Mouse (Mus musculus) MEL (cell line): Measurements from ENCODE around the gene Hoxc9. TPM values are rescaled to one million over a fixed set of nuclear protein-coding genes. Genes with fewer than 3 reads are reported as not detected.

ENCODE experiments used
- DNase-seq: peaks from one replicate; pipeline ENCODE4 v3.0.0; 2011; ENCODE audit warnings: low read depth, low spot score
- H3K27ac ChIP-seq: 2 replicates; pipeline ENCODE4 v1.5.1; 2012; ENCODE audit warnings: low read depth, mild to moderate bottlenecking, control low read depth, low read length, moderate library complexity; ENCODE audit not compliant: control insufficient read depth
- H3K27me3 ChIP-seq, 2 experiments: fragments of 150-350 bp in 1 of 2; sonication (generic) in 1 of 2; 2 replicates each; pipeline ENCODE4 v1.6.1; 2012; ENCODE audit warnings: low read length in 2 of 2, mild to moderate bottlenecking in 2 of 2, improper control_type of control experiment in 1 of 2, moderate library complexity in 1 of 2; ENCODE audit not compliant: insufficient read depth in 2 of 2, control insufficient read depth in 1 of 2
- H3K36me3 ChIP-seq, 2 experiments: 2 replicates each; pipeline ENCODE4 v1.6.1; 2012 to 2014; ENCODE audit warnings: low read length in 2 of 2, improper control_type of control experiment in 1 of 2, inconsistent platforms in 1 of 2, mild to moderate bottlenecking in 1 of 2; ENCODE audit not compliant: insufficient read depth in 2 of 2, control insufficient read depth in 1 of 2
- H3K4me1 ChIP-seq, 2 experiments: fragments of 150-350 bp in 1 of 2; sonication (generic) in 1 of 2; 2 replicates each; pipeline ENCODE4 v1.6.1; 2012; ENCODE audit warnings: low read length in 2 of 2, improper control_type of control experiment in 1 of 2, mild to moderate bottlenecking in 1 of 2; ENCODE audit not compliant: insufficient read depth in 2 of 2, control insufficient read depth in 1 of 2
- H3K4me3 ChIP-seq, 2 experiments: fragments of 150-350 bp in 1 of 2; sonication (generic) in 1 of 2; 2 replicates each; pipeline ENCODE4 v1.5.1; 2012; ENCODE audit warnings: low read depth in 2 of 2, low read length in 2 of 2, mild to moderate bottlenecking in 2 of 2, moderate library complexity in 2 of 2, control low read depth in 1 of 2, improper control_type of control experiment in 1 of 2; ENCODE audit not compliant: control insufficient read depth in 1 of 2, insufficient read depth in 1 of 2
- H3K79me2 ChIP-seq: 2 replicates; pipeline ENCODE4 v1.6.1; 2012; ENCODE audit warnings: mild to moderate bottlenecking, low read length, moderate library complexity; ENCODE audit not compliant: control insufficient read depth, poor library complexity, insufficient read depth
- H3K9ac ChIP-seq: 2 replicates; pipeline ENCODE4 v1.6.1; 2012; ENCODE audit warnings: low read depth, mild to moderate bottlenecking, control low read depth, low read length, moderate library complexity; ENCODE audit not compliant: control insufficient read depth, poor library complexity, severe bottlenecking
- H3K9me3 ChIP-seq: fragments of 150-350 bp; sonication (generic); replicated peaks from 2 replicates; pipeline ENCODE4 v1.6.1; 2012; ENCODE audit warnings: mild to moderate bottlenecking, low read length, improper control_type of control experiment, moderate library complexity; ENCODE audit not compliant: insufficient read depth
- E2F4 ChIP-seq: IDR thresholded peaks from 2 replicates; pipeline ENCODE4 v1.6.1; 2011; ENCODE audit warnings: low read depth, low read length, improper control_type of control experiment, borderline replicate concordance
- ELF1 ChIP-seq: IDR thresholded peaks from 2 replicates; pipeline ENCODE4 v1.6.1; 2014; ENCODE audit warnings: low read depth, mild to moderate bottlenecking, inconsistent platforms, low read length, improper control_type of control experiment, moderate library complexity
- EP300 ChIP-seq, 2 experiments: IDR thresholded peaks; 2 replicates each; pipeline ENCODE4 v1.6.1; 2011; ENCODE audit warnings: improper control_type of control experiment in 2 of 2, low read length in 2 of 2, low read depth in 1 of 2, mild to moderate bottlenecking in 1 of 2
- ETS1 ChIP-seq: IDR thresholded peaks from 2 replicates; pipeline ENCODE4 v1.6.1; 2012; ENCODE audit warnings: low read depth, mild to moderate bottlenecking, inconsistent platforms, low read length, improper control_type of control experiment, moderate library complexity
- GATA1 ChIP-seq: IDR thresholded peaks from 2 replicates; pipeline ENCODE4 v1.6.1; 2011; ENCODE audit warnings: low read depth, low read length, improper control_type of control experiment
- HCFC1 ChIP-seq: IDR thresholded peaks from 2 replicates; pipeline ENCODE4 v1.6.1; 2012; ENCODE audit warnings: low read depth, mild to moderate bottlenecking, inconsistent platforms, low read length, improper control_type of control experiment, moderate library complexity
- JUND ChIP-seq: IDR thresholded peaks from 2 replicates; pipeline ENCODE4 v1.6.1; 2011; ENCODE audit warnings: low read depth, mild to moderate bottlenecking, improper control_type of control experiment, low read length
- KAT2A ChIP-seq: conservative IDR thresholded peaks from 2 replicates; pipeline ENCODE4 v1.6.1; 2012; ENCODE audit warnings: low read depth, low read length, improper control_type of control experiment, inconsistent platforms
- MAFK ChIP-seq: IDR thresholded peaks from 2 replicates; pipeline ENCODE4 v1.6.1; 2011; ENCODE audit warnings: low read depth, mild to moderate bottlenecking, low read length, improper control_type of control experiment, borderline replicate concordance
- MAZ ChIP-seq: IDR thresholded peaks from 2 replicates; pipeline ENCODE4 v1.6.1; 2012; ENCODE audit warnings: low read depth, mild to moderate bottlenecking, inconsistent platforms, low read length, improper control_type of control experiment
- MEF2A ChIP-seq: IDR thresholded peaks from 2 replicates; pipeline ENCODE4 v1.6.1; 2014; ENCODE audit warnings: low read depth, mild to moderate bottlenecking, inconsistent platforms, low read length, improper control_type of control experiment; ENCODE audit not compliant: poor library complexity, insufficient replicate concordance, severe bottlenecking; ENCODE audit errors: extremely low read depth
- MXI1 ChIP-seq: IDR thresholded peaks from 2 replicates; pipeline ENCODE4 v1.6.1; 2011; ENCODE audit warnings: mild to moderate bottlenecking, low read depth, low read length, improper control_type of control experiment
- MYB ChIP-seq: IDR thresholded peaks from 2 replicates; pipeline ENCODE4 v1.6.1; 2011; ENCODE audit warnings: mild to moderate bottlenecking, low read depth, low read length, improper control_type of control experiment
- MYC ChIP-seq: IDR thresholded peaks from 2 replicates; pipeline ENCODE4 v1.6.1; 2011; ENCODE audit warnings: low read depth, mild to moderate bottlenecking, low read length, improper control_type of control experiment, moderate library complexity
- NELFE ChIP-seq: IDR thresholded peaks from 2 replicates; pipeline ENCODE4 v1.6.1; 2011; ENCODE audit warnings: low read depth, low read length, improper control_type of control experiment
- NRF1 ChIP-seq: IDR thresholded peaks from 2 replicates; pipeline ENCODE4 v1.6.1; 2014; ENCODE audit warnings: low read depth, mild to moderate bottlenecking, inconsistent platforms, low read length, improper control_type of control experiment, moderate library complexity; ENCODE audit not compliant: poor library complexity, insufficient read depth, severe bottlenecking
- POLR2A ChIP-seq, 2 experiments: IDR thresholded peaks; 2 replicates each; pipeline ENCODE4 v1.6.1; 2011 to 2012; ENCODE audit warnings: low read length in 2 of 2, mild to moderate bottlenecking in 2 of 2, control low read depth in 1 of 2, improper control_type of control experiment in 1 of 2, low read depth in 1 of 2, moderate library complexity in 1 of 2; ENCODE audit not compliant: control insufficient read depth in 1 of 2, insufficient read depth in 1 of 2, poor library complexity in 1 of 2
- POLR2AphosphoS2 ChIP-seq: IDR thresholded peaks from 2 replicates; pipeline ENCODE4 v1.6.1; 2011; ENCODE audit warnings: low read length, improper control_type of control experiment
- POLR2AphosphoS5 ChIP-seq: IDR thresholded peaks from 2 replicates; pipeline ENCODE4 v1.6.1; 2012; ENCODE audit warnings: low read depth, borderline replicate concordance, mild to moderate bottlenecking, inconsistent platforms, low read length, moderate library complexity, mixed read lengths
- RCOR1 ChIP-seq: IDR thresholded peaks from 2 replicates; pipeline ENCODE4 v1.6.1; 2012; ENCODE audit warnings: low read depth, mild to moderate bottlenecking, inconsistent platforms, low read length, improper control_type of control experiment
- SIN3A ChIP-seq: IDR thresholded peaks from 2 replicates; pipeline ENCODE4 v1.6.1; 2012; ENCODE audit warnings: low read length, improper control_type of control experiment, inconsistent platforms
- TAL1 ChIP-seq: IDR thresholded peaks from 2 replicates; pipeline ENCODE4 v1.6.1; 2012; ENCODE audit warnings: mild to moderate bottlenecking, inconsistent platforms, low read length, moderate library complexity, mixed read lengths
- TBP ChIP-seq: IDR thresholded peaks from 2 replicates; pipeline ENCODE4 v1.8.0; 2011; ENCODE audit warnings: low read depth, low read length, improper control_type of control experiment
- TCF12 ChIP-seq: IDR thresholded peaks from 2 replicates; pipeline ENCODE4 v1.6.1; 2014; ENCODE audit warnings: low read depth, mild to moderate bottlenecking, inconsistent platforms, low read length, improper control_type of control experiment, moderate library complexity
- UBTF ChIP-seq: IDR thresholded peaks from 2 replicates; pipeline ENCODE4 v1.6.1; 2012; ENCODE audit warnings: low read depth, mild to moderate bottlenecking, inconsistent platforms, low read length, improper control_type of control experiment, moderate library complexity, borderline replicate concordance; ENCODE audit not compliant: insufficient read depth
- USF1 ChIP-seq: IDR thresholded peaks from 2 replicates; pipeline ENCODE4 v1.6.1; 2014; ENCODE audit warnings: low read depth, mild to moderate bottlenecking, inconsistent platforms, low read length, improper control_type of control experiment, moderate library complexity
- USF2 ChIP-seq, 2 experiments: IDR thresholded peaks; 2 replicates each; pipeline ENCODE4 v1.6.1; 2011 to 2012; ENCODE audit warnings: improper control_type of control experiment in 2 of 2, low read length in 2 of 2, borderline replicate concordance in 1 of 2, inconsistent platforms in 1 of 2, low read depth in 1 of 2, mild to moderate bottlenecking in 1 of 2; ENCODE audit not compliant: insufficient read depth in 1 of 2
- ZC3H11A ChIP-seq: IDR thresholded peaks from 2 replicates; pipeline ENCODE4 v1.6.1; 2012; ENCODE audit warnings: low read depth, mild to moderate bottlenecking, inconsistent platforms, low read length, improper control_type of control experiment
- ZKSCAN1 ChIP-seq: IDR thresholded peaks from 2 replicates; pipeline ENCODE4 v1.6.1; 2012; ENCODE audit warnings: low read depth, mild to moderate bottlenecking, inconsistent platforms, low read length, improper control_type of control experiment, moderate library complexity
- ZMIZ1 ChIP-seq: IDR thresholded peaks from 2 replicates; pipeline ENCODE4 v1.6.1; 2012; ENCODE audit warnings: low read depth, mild to moderate bottlenecking, inconsistent platforms, low read length, improper control_type of control experiment, moderate library complexity
- ZNF384 ChIP-seq: IDR thresholded peaks from 2 replicates; pipeline ENCODE4 v1.6.1; 2012; ENCODE audit warnings: low read depth, mild to moderate bottlenecking, inconsistent platforms, low read length, improper control_type of control experiment
- polyA plus RNA-seq, 2 experiments: library from polyadenylated mRNA; stranded (reverse) in 1 of 2; unstranded in 1 of 2; fragments of >175 nt in 1 of 2; fragments of >200 nt in 1 of 2; gene quantifications; 2 replicates each; pipeline versions ENCODE4 v1.2.1 to v1.2.4; 2012; ENCODE audit warnings: low replicate concordance in 2 of 2, low read depth in 1 of 2; ENCODE audit not compliant: insufficient read length in 2 of 2, insufficient read depth in 1 of 2, missing spikeins in 1 of 2
- total RNA-seq: library from RNA; depleted of rRNA; stranded (reverse); fragments of 300-350 nt; gene quantifications from 2 replicates; pipeline ENCODE4 v1.2.3, GENCODE M21; 2012

The Hoxc9 gene
- total and polyA plus RNA-seq, 3 experiments: 4.1 to 400 (median 9.5) TPM

DNA sequence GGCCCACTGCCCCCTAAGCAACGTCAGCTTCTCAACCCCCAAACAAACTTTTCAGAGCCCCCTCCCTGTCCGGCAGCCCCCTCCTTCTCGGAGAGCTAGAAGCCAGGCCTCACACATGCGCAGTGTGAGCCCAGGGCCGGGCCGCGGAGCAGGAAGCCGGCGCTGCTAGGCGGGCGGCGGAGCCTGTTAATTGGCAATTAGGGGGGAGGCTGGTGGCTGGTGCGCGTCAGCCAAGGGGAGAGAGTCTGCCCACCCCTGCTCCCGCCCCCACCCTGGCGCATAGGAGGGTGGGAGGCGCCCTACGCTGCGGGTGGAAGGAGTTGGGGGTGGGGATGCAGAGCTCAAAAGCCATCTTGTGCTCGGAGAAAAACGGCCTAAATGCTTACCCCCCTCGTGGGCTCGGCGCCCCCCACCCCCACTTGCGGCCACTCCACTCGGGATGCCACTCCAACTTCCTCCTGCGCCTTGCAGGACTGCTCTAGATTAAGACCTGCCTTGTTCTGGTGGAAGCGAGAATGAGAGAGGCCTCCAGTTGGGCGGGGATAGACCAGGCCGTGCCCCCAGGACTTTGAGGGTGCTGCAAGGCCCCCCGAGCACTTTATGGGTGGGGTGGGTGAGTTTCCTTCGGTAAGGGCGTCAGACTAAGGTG, 23.1 kb downstream of the Hoxc9 start (continued):
- TF ChIP-seq ZMIZ1 (peak; percentile 70; the same call in 1 of the 2 replicates), SIN3A (peak; percentile 22; the same call in 1 of the 2 replicates), USF1 (0 out of 2 replicates have a peak, but pooled peaks have one; percentile 21), HCFC1 (peak; percentile 72), TBP (peak; percentile 29; the same call in 1 of the 2 replicates), ZKSCAN1 (no peak), POLR2AphosphoS2 (peak; percentile 92), MYC (peak; percentile 49; the same call in 1 of the 2 replicates), KAT2A (no peak; the same call in 1 of the 2 replicates), RCOR1 (no peak; the same call in none of the 2 replicates), GATA1 (no peak), ZNF384 (no peak)

DNA sequence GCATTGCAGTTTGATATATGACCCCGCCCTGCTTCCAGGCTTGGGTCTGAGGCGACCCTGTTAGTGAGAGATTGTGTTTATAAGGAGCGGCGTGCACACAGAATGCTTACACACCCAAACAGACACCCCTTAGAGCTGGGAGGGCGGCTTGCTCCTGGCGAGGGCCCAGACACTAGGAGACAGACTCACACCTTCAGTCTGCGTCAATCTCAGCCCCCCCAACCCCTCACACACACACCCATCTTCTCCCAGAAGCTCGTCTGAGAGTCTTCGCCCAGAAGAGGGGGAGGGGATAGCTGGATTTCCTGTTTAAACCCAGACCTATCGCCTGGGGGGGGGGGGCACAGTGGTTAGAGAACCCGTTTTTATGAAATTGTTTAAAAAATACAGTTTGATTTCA, 23.7 kb downstream of the Hoxc9 start:
- H3K27ac ChIP-seq: peak overlapping the region; percentile 99
- peaks cover 15 to 34% of the 10 kb centered on the region in 2 experiments for H3K4me1 ChIP-seq
- peaks cover 0 to 31% of the 10 kb centered on the region in 2 experiments; a peak in 2 of 4 replicates for H3K36me3 ChIP-seq
- peak; percentile 90 for DNase-seq
- no peaks in the 10 kb centered on the region for H3K9me3 ChIP-seq
- peak overlapping the region; percentile 60 to 68 for H3K4me3 ChIP-seq
- H3K27me3 ChIP-seq: no peaks in the 10 kb centered on the region
- peaks cover 26% of the 10 kb centered on the region for H3K79me2 ChIP-seq
- peak overlapping the region; percentile 98 for H3K9ac ChIP-seq
- peak; percentile 51; the same call in 1 of the 2 replicates for TF ChIP-seq RCOR1
- peak; percentile 65 for TF ChIP-seq MAZ
- no peak for TF ChIP-seq ZC3H11A
- TF ChIP-seq POLR2AphosphoS5: no peak
- TF ChIP-seq MYB: no peak
- TF ChIP-seq JUND: no peak
- TF ChIP-seq MXI1: 0 out of 2 replicates have a peak, but pooled peaks have one; percentile 3
- no peak for TF ChIP-seq MAFK
- TF ChIP-seq ELF1: no peak
- TF ChIP-seq NELFE: no peak
- 0 out of 2 replicates have a peak, but pooled peaks have one; percentile 19 for TF ChIP-seq TCF12
- TF ChIP-seq POLR2A (IDR thresholded peaks at IDR 0.05; ENCODE audit: control insufficient read depth in 1 of 2, insufficient read depth in 1 of 2, low read depth in 1 of 2, low read length in 2 of 2, poor library complexity in 1 of 2): no peak
- TF ChIP-seq ZMIZ1: 0 out of 2 replicates have a peak, but pooled peaks have one; percentile 3
- no peak for TF ChIP-seq E2F4
- no peak for TF ChIP-seq UBTF
- TF ChIP-seq ZKSCAN1: no peak
- TF ChIP-seq HCFC1: peak; percentile 41; the same call in 1 of the 2 replicates
- 0 out of 2 replicates have a peak, but pooled peaks have one; percentile 26 for TF ChIP-seq SIN3A
- TF ChIP-seq MEF2A: no peak
- peak in 1 of 2 experiments; percentile 18; a peak in 1 of 4 replicates for TF ChIP-seq EP300 (IDR thresholded peaks at IDR 0.05; ENCODE audit: low read depth in 1 of 2, low read length in 2 of 2)
- no peak for TF ChIP-seq NRF1
- no peak for TF ChIP-seq USF1
- TF ChIP-seq ETS1: no peak; the same call in none of the 2 replicates
- TF ChIP-seq TAL1: peak; percentile 43; the same call in 1 of the 2 replicates
- no peak for TF ChIP-seq USF2 (IDR thresholded peaks at IDR 0.05; ENCODE audit: borderline replicate concordance in 1 of 2, insufficient read depth in 1 of 2, low read depth in 1 of 2, low read length in 2 of 2)
- TF ChIP-seq MYC: no peak
